Mouse (Mus musculus): ENCODE data around the gene Hfe2. TPM values are rescaled to one million over a fixed set of nuclear protein-coding genes. Genes with fewer than 3 reads are reported as not detected.
"Not testable (repeated sequence)": the region's sequence is repeated elsewhere in the genome, so short reads cannot be mapped to it uniquely, and the experiment has no call there.

The Hfe2 gene
- total and polyA plus RNA-seq, 3 experiments, result 199 to 295 (median 289) TPM

GRCm38 (mm10) chr3:96502181-96503082 is 22.5 kb upstream of the Hfe2 start:
- Histone ChIP-seq H3K27ac (peak overlapping the region; percentile 66), H3K4me1 (ENCODE audit: control insufficient read depth, insufficient read depth, low read length) (no peaks in the 10 kb centered on the region; the same call in 1 of the 2 replicates), H3K9ac (ENCODE audit: low read depth, low read length) (peak overlapping the region; percentile 68), H3K4me3 (peak overlapping the region; percentile 64), H3K36me3 (ENCODE audit: control insufficient read depth, insufficient read depth, low read length) (no peaks in the 10 kb centered on the region), H3K79me2 (replicated peaks; ENCODE audit: control insufficient read depth, insufficient read depth, low read length) (no peaks in the 10 kb centered on the region), H3K27me3 (ENCODE audit: control insufficient read depth, insufficient read depth, low read length) (no peaks in the 10 kb centered on the region)
- intact Hi-C loops (cut with DNase I), result loop anchor here (5.0 kb wide), 2 partner anchors 90 to 220 kb away; partner anchors contain the start of gene Polr3gl
- under 1% methylated on average over 19 of the region's 19 CpGs for WGBS
- no peak for TF ChIP-seq EP300 (IDR thresholded peaks at IDR 0.05; ENCODE audit: insufficient read depth, low read depth, low read length)
- TF ChIP-seq CTCF (IDR thresholded peaks at IDR 0.05), result no peak
- TF ChIP-seq POLR2A (IDR thresholded peaks at IDR 0.05; ENCODE audit: insufficient read depth, low read depth, low read length), result no peak
- no peak for DNase-seq

GRCm38 (mm10) chr3:96503083-96503450 is 21.9 kb upstream of the Hfe2 start:
- peak; percentile 80 to 82 for DNase-seq
- Histone ChIP-seq H3K36me3 (ENCODE audit: control insufficient read depth, insufficient read depth, low read length) (no peaks in the 10 kb centered on the region), H3K79me2 (replicated peaks; ENCODE audit: control insufficient read depth, insufficient read depth, low read length) (no peaks in the 10 kb centered on the region), H3K9ac (ENCODE audit: low read depth, low read length) (no peak overlapping the region), H3K27ac (peak overlapping the region; percentile 53), H3K27me3 (ENCODE audit: control insufficient read depth, insufficient read depth, low read length) (no peaks in the 10 kb centered on the region), H3K4me1 (ENCODE audit: control insufficient read depth, insufficient read depth, low read length) (no peaks in the 10 kb centered on the region; the same call in 1 of the 2 replicates), H3K4me3 (peak overlapping the region; percentile 64)
- under 1% methylated on average over 7 of the region's 7 CpGs for WGBS
- intact Hi-C loops (cut with DNase I), result loop anchor here (5.0 kb wide), 2 partner anchors 89 to 221 kb away; partner anchors contain the start of gene Polr3gl
- peak; percentile 95 for TF ChIP-seq CTCF (IDR thresholded peaks at IDR 0.05)
- no peak for TF ChIP-seq POLR2A (IDR thresholded peaks at IDR 0.05; ENCODE audit: insufficient read depth, low read depth, low read length)
- TF ChIP-seq EP300 (IDR thresholded peaks at IDR 0.05; ENCODE audit: insufficient read depth, low read depth, low read length), result peak; percentile 75

- no peak for TF ChIP-seq CTCF (IDR thresholded peaks at IDR 0.05)
- TF ChIP-seq EP300 (IDR thresholded peaks at IDR 0.05; ENCODE audit: insufficient read depth, low read depth, low read length), result no peak
- TF ChIP-seq POLR2A (IDR thresholded peaks at IDR 0.05; ENCODE audit: insufficient read depth, low read depth, low read length), result no peak
- DNase-seq, result no peak
- H3K9ac ChIP-seq (ENCODE audit: low read depth, low read length), result no peak overlapping the region
- no peaks in the 10 kb centered on the region for H3K36me3 ChIP-seq (ENCODE audit: control insufficient read depth, insufficient read depth, low read length)
- H3K4me3 ChIP-seq, result no peak overlapping the region
- no peaks in the 10 kb centered on the region for H3K79me2 ChIP-seq (replicated peaks; ENCODE audit: control insufficient read depth, insufficient read depth, low read length)
- H3K27ac ChIP-seq, result no peak overlapping the region
- 69% methylated on average over 4 of the region's 4 CpGs for WGBS
- no peaks in the 10 kb centered on the region; the same call in 1 of the 2 replicates for H3K4me1 ChIP-seq (ENCODE audit: control insufficient read depth, insufficient read depth, low read length)
- intact Hi-C loops (cut with DNase I), result loop anchor here (5.0 kb wide), 2 partner anchors 88 to 222 kb away; partner anchors contain the start of gene Polr3gl
- no peaks in the 10 kb centered on the region for H3K27me3 ChIP-seq (ENCODE audit: control insufficient read depth, insufficient read depth, low read length)
Observed at GRCm38 (mm10) chr3:96503946-96504345, 21.0 kb upstream of the Hfe2 start.

GRCm38 (mm10) chr3:96504931-96505330 is 20.0 kb upstream of the Hfe2 start:
- no peaks in the 10 kb centered on the region for H3K79me2 ChIP-seq (replicated peaks; ENCODE audit: control insufficient read depth, insufficient read depth, low read length)
- no peak overlapping the region for H3K27ac ChIP-seq
- H3K4me1 ChIP-seq (ENCODE audit: control insufficient read depth, insufficient read depth, low read length), result no peaks in the 10 kb centered on the region; the same call in 1 of the 2 replicates
- no peak for TF ChIP-seq POLR2A (IDR thresholded peaks at IDR 0.05; ENCODE audit: insufficient read depth, low read depth, low read length)
- no peak for TF ChIP-seq EP300 (IDR thresholded peaks at IDR 0.05; ENCODE audit: insufficient read depth, low read depth, low read length)
- TF ChIP-seq CTCF (IDR thresholded peaks at IDR 0.05), result no peak
- no peaks in the 10 kb centered on the region for H3K27me3 ChIP-seq (ENCODE audit: control insufficient read depth, insufficient read depth, low read length)
- DNase-seq, result no peak
- intact Hi-C loops (cut with DNase I), result loop anchor here (5.0 kb wide), 2 partner anchors 87 to 223 kb away; partner anchors contain the start of gene Polr3gl
- 90% methylated on average over 6 of the region's 6 CpGs for WGBS
- H3K36me3 ChIP-seq (ENCODE audit: control insufficient read depth, insufficient read depth, low read length), result no peaks in the 10 kb centered on the region
- H3K9ac ChIP-seq (ENCODE audit: low read depth, low read length), result no peak overlapping the region
- H3K4me3 ChIP-seq, result no peak overlapping the region

- H3K79me2 ChIP-seq (replicated peaks; ENCODE audit: control insufficient read depth, insufficient read depth, low read length), result no peaks in the 10 kb centered on the region
- no peaks in the 10 kb centered on the region; the same call in 1 of the 2 replicates for H3K4me1 ChIP-seq (ENCODE audit: control insufficient read depth, insufficient read depth, low read length)
- peak in 1 of 2 experiments; percentile 18 for DNase-seq
- peak overlapping the region; percentile 61 for H3K27ac ChIP-seq
- no peaks in the 10 kb centered on the region for H3K27me3 ChIP-seq (ENCODE audit: control insufficient read depth, insufficient read depth, low read length)
- TF ChIP-seq POLR2A (IDR thresholded peaks at IDR 0.05; ENCODE audit: insufficient read depth, low read depth, low read length) (no peak), EP300 (IDR thresholded peaks at IDR 0.05; ENCODE audit: insufficient read depth, low read depth, low read length) (no peak), CTCF (IDR thresholded peaks at IDR 0.05) (no peak)
- WGBS, result 62% methylated on average over 9 of the region's 9 CpGs
- no peaks in the 10 kb centered on the region for H3K36me3 ChIP-seq (ENCODE audit: control insufficient read depth, insufficient read depth, low read length)
- intact Hi-C loops (cut with DNase I), result no loop called here
- H3K9ac ChIP-seq (ENCODE audit: low read depth, low read length), result no peak overlapping the region
- H3K4me3 ChIP-seq, result no peak overlapping the region
Observed at GRCm38 (mm10) chr3:96506396-96507047, 18.4 kb upstream of the Hfe2 start.

GRCm38 (mm10) chr3:96507966-96508365 is 17.0 kb upstream of the Hfe2 start:
- WGBS, result 89% methylated on average over 8 of the region's 9 CpGs
- H3K9ac ChIP-seq (ENCODE audit: low read depth, low read length); DNase-seq; H3K4me3 ChIP-seq; H3K36me3 ChIP-seq (ENCODE audit: control insufficient read depth, insufficient read depth, low read length); H3K27ac ChIP-seq; H3K27me3 ChIP-seq (ENCODE audit: control insufficient read depth, insufficient read depth, low read length); H3K79me2 ChIP-seq (replicated peaks; ENCODE audit: control insufficient read depth, insufficient read depth, low read length); H3K4me1 ChIP-seq (ENCODE audit: control insufficient read depth, insufficient read depth, low read length); intact Hi-C loops (cut with DNase I): not testable (repeated sequence)
